Mouse (Mus musculus) cerebellum, postnatal 4 days (tissue): ENCODE measurements around the gene Agt.

Source experiments
- DNase-seq, 2 experiments: peaks; one replicate each; pipeline ENCODE4 v3.0.0; 2022; ENCODE audit warnings: low spot score in 2 of 2, mixed read lengths in 1 of 2

The Agt gene

GRCm38 (mm10) chr8:124569593-124569992, at the start of gene Agt:
Gene Agt, minus strand, starts transcription at chr8:124569706.
- peak in 1 of 2 experiments; percentile 50 for DNase-seq

- DNase-seq = no peak
Observed at GRCm38 (mm10) chr8:124618252-124618651, 48.7 kb upstream of the Agt start.

- peak; percentile 76 to 85 for DNase-seq
Observed at GRCm38 (mm10) chr8:124617266-124617869, 47.9 kb upstream of the Agt start.

GRCm38 (mm10) chr8:124614325-124614724, 44.8 kb upstream of the Agt start:
- DNase-seq = no peak

DNA sequence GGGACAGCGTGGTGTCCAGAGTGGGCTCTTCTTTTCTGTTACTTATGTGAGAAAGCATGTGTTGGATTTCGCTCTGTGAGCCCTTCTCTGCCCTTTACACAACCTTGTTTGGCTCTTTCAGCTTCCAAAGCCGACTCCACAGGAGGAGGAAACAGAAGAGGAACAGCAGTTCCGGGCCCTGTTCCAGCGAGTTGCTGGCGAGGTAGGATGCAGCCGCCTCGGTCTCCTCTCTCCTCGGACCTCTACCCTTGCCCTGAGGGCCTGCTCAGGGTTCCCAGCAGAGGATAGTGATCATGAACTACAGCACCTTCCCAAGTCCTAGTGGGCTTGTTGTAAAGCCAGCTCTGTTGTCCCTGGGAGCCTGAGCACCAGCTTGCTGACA, 39.5 kb upstream of the Agt start:
- DNase-seq = no peak

DNA sequence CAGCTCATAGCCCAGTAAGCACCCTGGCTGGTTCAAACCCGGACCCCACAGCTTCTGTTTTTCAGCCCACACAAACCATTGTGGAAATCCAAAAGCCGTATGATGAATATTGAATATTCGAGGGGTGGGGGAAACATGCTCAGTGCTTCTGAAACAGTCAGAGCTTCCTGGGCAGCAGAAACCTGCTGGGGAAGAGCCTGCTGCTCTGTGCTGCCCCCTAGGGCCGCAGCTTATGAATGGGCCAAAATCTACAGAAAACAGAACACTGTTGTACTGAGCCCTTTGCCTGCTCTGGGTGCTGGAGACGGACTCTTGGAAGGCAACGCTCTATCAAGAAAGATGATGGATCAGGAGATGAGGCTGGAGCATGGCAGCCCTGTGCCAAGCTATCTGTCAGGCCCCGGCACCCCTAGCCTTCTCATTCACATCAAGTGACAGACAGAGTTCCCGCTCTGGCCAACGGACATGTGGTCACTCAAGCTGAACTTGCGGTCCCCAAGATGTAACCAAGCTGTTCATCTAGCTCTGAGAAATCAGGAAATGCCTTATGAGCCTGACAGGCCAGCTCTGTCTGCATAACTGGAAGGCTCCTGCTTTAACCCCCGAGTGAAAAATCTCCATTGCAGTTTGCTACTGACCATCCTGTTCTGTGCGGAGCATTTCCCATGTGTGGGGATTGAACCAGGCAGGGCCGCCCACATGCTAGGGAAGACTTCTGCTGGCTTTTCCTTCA, 38.9 kb upstream of the Agt start:
- DNase-seq = peak in 1 of 2 experiments; percentile 44

DNA sequence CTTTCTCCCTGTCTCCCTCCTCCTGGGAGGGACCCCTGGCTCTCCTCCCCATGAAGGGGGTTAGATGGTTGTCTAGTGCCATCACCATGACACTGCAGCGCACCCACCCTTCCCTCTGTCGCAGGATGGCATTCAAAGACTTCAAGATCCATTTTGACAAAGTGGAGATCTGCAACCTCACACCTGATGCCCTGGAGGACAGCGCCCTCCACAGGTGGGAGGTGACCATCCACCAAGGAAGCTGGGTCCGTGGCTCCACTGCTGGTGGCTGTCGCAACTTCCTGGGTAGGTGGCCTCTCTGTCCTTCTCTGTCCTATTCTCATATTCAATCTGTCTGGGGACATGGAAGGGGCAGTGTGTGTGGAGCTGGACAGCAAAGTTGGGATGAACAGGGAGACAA, 34.6 kb upstream of the Agt start:
- DNase-seq = no peak

GRCm38 (mm10) chr8:124589393-124589792, 19.9 kb upstream of the Agt start:
- DNase-seq = no peak

DNA sequence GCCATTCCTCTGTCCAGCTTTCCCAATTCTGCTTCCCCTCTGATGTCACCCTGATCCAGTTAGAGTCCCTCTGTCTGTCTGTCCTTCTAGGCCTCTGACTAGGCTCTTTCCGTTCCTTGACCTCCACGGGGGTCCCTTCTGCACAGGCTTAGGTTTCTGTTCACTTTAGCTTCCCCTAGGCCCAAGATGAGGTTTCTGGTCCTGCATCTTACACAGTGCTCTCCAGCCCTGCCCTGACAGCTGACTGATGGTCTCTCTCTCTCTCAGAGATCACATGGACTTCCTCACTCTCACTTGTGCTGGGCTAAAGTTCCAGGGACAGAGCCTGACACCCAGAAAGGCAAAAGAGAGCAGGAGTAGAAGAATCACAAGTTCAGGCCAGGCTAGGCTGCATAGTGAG, 17.1 kb upstream of the Agt start:
- no peak for DNase-seq

DNA sequence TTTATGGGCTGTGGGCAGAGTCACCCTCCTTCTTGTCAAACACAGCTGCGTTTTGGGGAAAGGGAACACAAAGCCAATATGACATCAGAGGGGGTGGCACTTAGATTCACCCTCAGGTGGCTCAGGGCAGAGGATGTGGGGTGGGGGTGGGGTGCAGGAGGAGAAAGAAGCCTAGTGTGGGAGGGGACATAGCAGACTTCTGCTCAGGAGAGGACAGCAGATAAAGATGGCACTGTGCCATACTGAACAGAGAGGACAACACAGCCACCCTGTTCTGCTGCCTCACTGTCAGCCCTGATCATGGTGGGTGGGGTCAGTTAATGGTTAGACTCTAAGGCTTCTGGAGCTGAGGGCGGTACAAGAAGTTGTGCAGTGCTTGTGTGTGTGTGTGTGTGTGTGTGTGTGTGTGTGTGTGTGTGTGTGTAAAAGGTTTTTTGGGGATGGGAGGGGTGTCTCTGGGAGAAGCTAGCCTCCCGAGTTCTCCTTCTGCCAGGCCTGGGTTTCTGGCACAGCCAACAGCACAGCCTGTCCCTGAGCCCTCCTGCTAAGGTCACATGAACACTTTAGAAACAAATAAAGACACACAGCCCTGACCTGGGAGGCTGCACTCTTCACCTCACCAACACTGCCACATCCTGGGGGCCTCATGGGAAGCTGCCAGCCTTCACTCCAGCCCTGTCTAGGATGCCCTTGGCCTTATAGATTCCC, 16.4 kb upstream of the Agt start:
- peak in 1 of 2 experiments; percentile 25 for DNase-seq

GRCm38 (mm10) chr8:124576751-124577150, 7.2 kb upstream of the Agt start:
- no peak for DNase-seq

DNA sequence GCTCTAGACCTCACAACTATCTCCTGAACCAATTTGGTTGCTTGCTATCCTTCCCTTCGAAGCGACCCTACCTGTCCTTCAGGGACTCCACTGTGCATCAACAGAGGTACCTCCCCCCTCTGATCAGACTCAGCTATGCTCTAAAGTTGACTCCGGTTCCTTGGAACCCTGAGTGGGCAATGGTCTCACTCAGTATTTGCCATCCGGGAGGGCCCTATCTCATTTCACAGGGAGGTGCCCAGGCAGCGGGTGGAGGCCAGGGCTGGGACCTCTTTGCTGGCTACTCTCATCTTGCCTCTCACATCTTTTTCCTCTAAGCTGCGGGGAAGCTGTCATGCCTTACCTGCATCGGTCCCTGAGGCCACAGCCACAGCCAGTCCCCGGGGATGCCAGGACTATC, 6.3 kb upstream of the Agt start, which contains the start of gene Capn9:
Capn9 (plus strand) TSS at position 301 of the 400 bp plus-strand sequence.
- no peak for DNase-seq

- DNase-seq = peak; percentile 92 to 93
Observed at GRCm38 (mm10) chr8:124573552-124574340, 4.2 kb upstream of the Agt start.

GRCm38 (mm10) chr8:124572430-124572775, 2.9 kb upstream of the Agt start:
- no peak for DNase-seq

DNA sequence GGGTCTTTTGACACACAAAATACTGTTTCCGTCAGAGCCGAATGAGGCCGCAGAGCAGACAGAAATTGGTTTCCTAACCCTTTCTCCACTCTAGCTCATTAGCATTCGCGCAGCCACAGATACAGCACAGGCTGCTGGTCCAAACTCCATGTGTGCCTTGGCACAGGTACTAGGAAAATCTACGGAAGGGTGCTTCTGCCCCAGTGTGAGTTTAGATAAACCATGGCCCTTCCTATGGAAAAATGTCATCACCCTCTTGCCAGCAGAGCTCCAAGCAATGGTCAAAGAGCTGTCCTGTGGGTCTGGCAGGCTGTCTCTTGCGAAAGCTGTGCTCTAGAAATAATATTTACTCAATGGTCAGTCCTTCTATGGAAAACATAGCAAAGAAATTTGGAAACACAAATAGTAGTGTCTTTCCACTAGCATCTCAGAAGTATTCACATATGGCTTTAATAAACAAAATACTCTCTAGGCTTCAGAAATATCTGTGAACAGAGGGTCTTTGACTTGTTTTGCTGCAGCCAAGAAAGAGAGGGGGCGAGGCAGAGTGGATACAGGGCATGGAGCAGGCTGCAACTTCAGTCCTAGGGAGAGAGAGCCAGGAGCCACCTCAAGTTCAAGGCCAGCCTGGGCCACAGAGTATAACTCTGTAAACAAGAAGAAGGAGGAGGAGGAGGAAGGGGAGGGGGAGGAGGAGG, 2.4 kb upstream of the Agt start:
- no peak for DNase-seq

GRCm38 (mm10) chr8:124569100-124569499, 406 bp downstream of the Agt start:
- no peak for DNase-seq

DNA sequence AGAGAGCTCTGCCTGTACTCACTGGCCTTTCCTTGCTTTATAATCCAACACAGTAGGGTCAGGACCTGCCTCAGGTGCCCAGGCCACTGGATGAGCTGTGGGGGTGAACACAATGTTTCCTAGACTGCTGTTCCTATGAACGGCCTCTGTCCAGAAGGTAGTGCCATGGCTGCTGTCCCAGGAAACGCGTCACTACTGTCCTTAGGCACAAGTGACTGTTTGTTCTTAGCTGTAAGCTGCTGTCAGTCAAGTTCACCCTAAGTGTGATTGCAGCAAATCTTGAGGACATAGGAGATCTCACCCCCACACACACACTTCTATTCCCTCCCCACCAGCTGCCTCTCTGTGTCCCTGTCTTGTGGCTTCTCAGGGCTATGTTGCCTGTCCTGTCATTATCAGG, 1.9 kb downstream of the Agt start:
- DNase-seq = no peak

GRCm38 (mm10) chr8:124567126-124567525, 2.4 kb downstream of the Agt start:
- DNase-seq = no peak

- DNase-seq = no peak
Observed at GRCm38 (mm10) chr8:124557476-124557875, 12.0 kb downstream of the Agt start.

DNA sequence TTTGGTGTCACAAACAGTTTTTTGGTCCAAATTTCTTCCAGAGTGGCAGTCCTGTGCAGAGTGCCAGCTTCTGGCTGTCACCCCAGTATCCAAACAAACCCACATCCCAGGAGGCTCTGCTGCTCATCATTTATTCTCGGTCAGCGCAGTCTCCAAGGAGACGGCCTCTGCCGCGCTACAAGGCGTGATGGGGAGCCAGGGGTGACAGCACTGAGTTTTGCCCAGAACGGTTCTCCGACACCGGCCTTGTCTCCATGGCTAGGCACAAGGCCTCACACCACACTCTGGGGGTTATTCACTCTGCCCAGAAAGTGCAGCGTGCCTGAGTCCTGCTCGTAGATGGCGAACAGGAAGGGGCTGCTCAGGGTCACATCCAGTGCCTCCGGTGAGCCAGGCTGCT, 12.8 kb downstream of the Agt start:
- DNase-seq = peak; percentile 43 to 68

DNA sequence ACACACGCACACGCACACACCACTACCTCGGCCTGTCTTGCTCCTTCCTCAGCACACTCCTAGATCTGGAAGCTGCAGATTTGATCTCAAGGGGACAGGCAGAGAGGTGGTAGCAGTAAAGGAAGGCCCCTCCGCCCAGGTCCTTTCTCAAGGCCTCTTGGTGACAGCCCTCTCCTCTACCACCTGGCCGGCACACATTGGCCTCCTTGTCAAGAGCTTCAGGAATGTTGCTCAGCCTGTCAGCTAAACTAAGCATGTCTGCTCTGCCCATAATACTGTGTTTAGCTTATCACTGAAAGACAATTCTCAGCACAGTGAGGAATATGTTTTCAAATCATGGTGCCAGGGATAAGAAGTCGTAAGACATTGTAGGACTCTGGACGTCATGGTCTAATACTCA, 13.3 kb downstream of the Agt start:
- DNase-seq = no peak
